16 mouse cellular contexts compared by ENCODE assay signal in genomic region chr2:163882859-163883652, GRCm38 (mm10). TPM values are rescaled to one million over a fixed set of nuclear protein-coding genes. Genes with fewer than 3 reads are reported as not detected.
"Had no signal": no experiment of that assay in that cellular context is flagged by ENCODE, and none has a peak within 500 bp of the region (broad histone marks: within the 10 kb centered on the region; RNA-seq: fewer than 3 reads in every experiment).

No protein-coding gene starts in this region.

- DNase-seq: kidney, adult 2 months; kidney, postnatal 25 days; layer of hippocampus, adult 9-11 months; liver, embryonic 13.5 days; lung, adult 2 months; lung, postnatal 14 days; lung, postnatal 4 days; midbrain, embryonic 14.5 days; thymus, adult 2 months; thymus, postnatal 14 days; thymus, postnatal 4 days had no signal

RNA-seq across cellular contexts. Expression of gene Kcnk15, which starts 29.6 kb away (rescaled TPM):
- total RNA-seq: layer of hippocampus, adult 2 months; layer of hippocampus, postnatal 25 days; liver, adult 2 months; megakaryocyte progenitor cell, adult 5-6 weeks; megakaryocyte-erythroid progenitor cell, adult 5-6 weeks had no signal

RNA-seq across cellular contexts. Expression of gene Rims4, which starts 35.4 kb away (rescaled TPM):
- total RNA-seq: megakaryocyte-erythroid progenitor cell, adult 5-6 weeks had no signal
